Mouse (Mus musculus) urinary bladder, postnatal 10 days (tissue): ENCODE data around the gene Olfr51.
"Not testable (repeated sequence)": the region's sequence is repeated elsewhere in the genome, so short reads cannot be mapped to it uniquely, and the experiment has no call there.

Source experiments
- DNase-seq: peaks from one replicate; pipeline ENCODE4 v3.0.0; 2022; ENCODE audit warnings: low spot score

Gene Olfr51

GRCm38 (mm10) chr11:51003296-51003695 is at the start of gene Olfr51:
Olfr51 (plus strand) TSS chr11:51003596.
- no peak for DNase-seq

GRCm38 (mm10) chr11:50953665-50954064 is 49.7 kb upstream of the Olfr51 start, which contains the start of gene Prop1:
Prop1 (minus strand) TSS chr11:50953765.
- DNase-seq: no peak

- no peak for DNase-seq
Observed at GRCm38 (mm10) chr11:50964886-50965285, 38.5 kb upstream of the Olfr51 start.

GRCm38 (mm10) chr11:50966230-50966629 is 37.2 kb upstream of the Olfr51 start, which contains the start of gene Olfr1378:
Olfr1378 (plus strand) TSS chr11:50966530.
- DNase-seq: no peak

- no peak for DNase-seq
Observed at GRCm38 (mm10) chr11:50977216-50977615, 26.2 kb upstream of the Olfr51 start.

GRCm38 (mm10) chr11:50981667-50982066 is 21.7 kb upstream of the Olfr51 start, which contains the start of gene Olfr1377:
Olfr1377 (plus strand) TSS chr11:50981967.
- DNase-seq: no peak

GRCm38 (mm10) chr11:51011821-51012220 is 8.4 kb downstream of the Olfr51 start:
- no peak for DNase-seq

GRCm38 (mm10) chr11:51013936-51014335 is 10.5 kb downstream of the Olfr51 start, which contains the start of gene Olfr54:
Olfr54 (plus strand) TSS chr11:51014236.
- no peak for DNase-seq

GRCm38 (mm10) chr11:51016341-51016740 is 12.9 kb downstream of the Olfr51 start:
- DNase-seq: no peak

GRCm38 (mm10) chr11:51026811-51027210 is 23.4 kb downstream of the Olfr51 start:
- DNase-seq: not testable (repeated sequence)

- DNase-seq: not testable (repeated sequence)
Observed at GRCm38 (mm10) chr11:51029381-51029780, 26.0 kb downstream of the Olfr51 start.

GRCm38 (mm10) chr11:51030225-51030624 is 26.8 kb downstream of the Olfr51 start:
- no peak for DNase-seq

GRCm38 (mm10) chr11:51032851-51033250 is 29.5 kb downstream of the Olfr51 start:
- no peak for DNase-seq

GRCm38 (mm10) chr11:51034141-51034540 is 30.7 kb downstream of the Olfr51 start:
- not testable (repeated sequence) for DNase-seq

GRCm38 (mm10) chr11:51035951-51036350 is 32.6 kb downstream of the Olfr51 start:
- DNase-seq: no peak

GRCm38 (mm10) chr11:51044776-51045175 is 41.4 kb downstream of the Olfr51 start:
- not testable (repeated sequence) for DNase-seq

GRCm38 (mm10) chr11:51047809-51048208 is 44.4 kb downstream of the Olfr51 start, which contains the start of gene Olfr1375:
Olfr1375 (plus strand) TSS chr11:51048109.
- DNase-seq: not testable (repeated sequence)

GRCm38 (mm10) chr11:51051678-51052077 is 48.3 kb downstream of the Olfr51 start:
- DNase-seq: no peak

- DNase-seq: no peak
Observed at GRCm38 (mm10) chr11:51053230-51053629, 49.8 kb downstream of the Olfr51 start.

- DNase-seq: no peak
Observed at GRCm38 (mm10) chr11:51059151-51059571, 55.8 kb downstream of the Olfr51 start, which contains the start of gene Zfp354a. Zfp354a (plus strand) TSS chr11:51059257.
